Mouse (Mus musculus) monocyte, adult 2 months (primary cell): ENCODE measurements around the gene Apc2.
A peak's percentile ranks its signal among the peaks of the same experiment; 100 is the strongest.

ENCODE experiments used
- DNase-seq, 2 experiments: peaks; one replicate each; pipeline ENCODE4 v3.0.0; 2022; ENCODE audit warnings: low spot score in 2 of 2, low read depth in 1 of 2

Apc2 gene

GRCm38 (mm10) chr10:80262776-80263365, 32.9 kb upstream of the Apc2 start:
- no peak for DNase-seq

GRCm38 (mm10) chr10:80264341-80265148, 31.2 kb upstream of the Apc2 start:
- DNase-seq = peak; percentile 95 to 96

- no peak for DNase-seq
Observed at GRCm38 (mm10) chr10:80265149-80265486, 30.7 kb upstream of the Apc2 start.

- DNase-seq = no peak
Observed at GRCm38 (mm10) chr10:80270099-80270498, 25.7 kb upstream of the Apc2 start.

- no peak for DNase-seq
Observed at GRCm38 (mm10) chr10:80270734-80271181, 25.0 kb upstream of the Apc2 start.

GRCm38 (mm10) chr10:80271186-80271843, 24.5 kb upstream of the Apc2 start:
- DNase-seq = no peak

GRCm38 (mm10) chr10:80271870-80272585, 23.7 kb upstream of the Apc2 start:
- no peak for DNase-seq

GRCm38 (mm10) chr10:80273847-80274246, 21.9 kb upstream of the Apc2 start:
- no peak for DNase-seq

GRCm38 (mm10) chr10:80276238-80276637, 19.5 kb upstream of the Apc2 start:
- DNase-seq = no peak

- no peak for DNase-seq
Observed at GRCm38 (mm10) chr10:80278390-80278789, 17.4 kb upstream of the Apc2 start.

GRCm38 (mm10) chr10:80279273-80279672, 16.5 kb upstream of the Apc2 start:
- DNase-seq = no peak

- DNase-seq = no peak
Observed at GRCm38 (mm10) chr10:80281304-80281703, 14.5 kb upstream of the Apc2 start.

- no peak for DNase-seq
Observed at GRCm38 (mm10) chr10:80281921-80282371, 13.8 kb upstream of the Apc2 start.

GRCm38 (mm10) chr10:80282481-80283441, 13.0 kb upstream of the Apc2 start:
- DNase-seq = no peak

- no peak for DNase-seq
Observed at GRCm38 (mm10) chr10:80285222-80286070, 10.3 kb upstream of the Apc2 start.

GRCm38 (mm10) chr10:80288097-80288496, 7.7 kb upstream of the Apc2 start:
- DNase-seq = no peak

GRCm38 (mm10) chr10:80288657-80289056, 7.1 kb upstream of the Apc2 start:
- no peak for DNase-seq

- DNase-seq = peak; percentile 82 to 92
Observed at GRCm38 (mm10) chr10:80292251-80293146, 3.3 kb upstream of the Apc2 start, which contains the start of gene Rps15. Rps15 (plus strand) TSS chr10:80292453.
